Mouse (Mus musculus): ENCODE measurements around the gene Cmtm4.

Cmtm4 gene

GRCm38 (mm10) chr8:104374269-104374668 lies 21.3 kb downstream of the Cmtm4 start:
- DNase-seq = no peak

DNA sequence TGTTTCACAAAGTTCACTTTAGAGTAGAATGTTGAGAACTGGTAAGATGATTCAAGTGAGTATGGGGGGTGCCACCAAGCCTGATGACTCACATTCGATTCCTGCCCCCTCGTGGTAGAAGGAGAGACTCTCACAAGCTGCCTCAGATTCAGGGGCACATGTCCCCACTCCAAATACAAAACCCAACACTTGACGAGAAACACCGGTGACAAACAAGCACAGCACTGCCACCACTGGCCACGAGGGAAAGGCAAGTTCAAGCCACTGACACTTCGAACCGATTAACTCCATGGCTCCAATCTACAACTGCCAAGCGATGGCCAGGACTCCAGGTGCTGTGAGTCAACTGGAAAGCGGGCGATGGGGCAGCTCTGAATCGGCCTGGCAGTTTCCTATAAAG lies 21.8 kb downstream of the Cmtm4 start:
- peak; percentile 53 to 72 for DNase-seq

GRCm38 (mm10) chr8:104371121-104371520 lies 24.5 kb downstream of the Cmtm4 start:
- no peak for DNase-seq

GRCm38 (mm10) chr8:104370071-104370470 lies 25.5 kb downstream of the Cmtm4 start:
- DNase-seq = no peak

GRCm38 (mm10) chr8:104369591-104369990 lies 26.0 kb downstream of the Cmtm4 start:
- no peak for DNase-seq

GRCm38 (mm10) chr8:104367398-104367797 lies 28.2 kb downstream of the Cmtm4 start:
- DNase-seq = no peak

- DNase-seq = no peak
Measured at GRCm38 (mm10) chr8:104365695-104366094, 29.9 kb downstream of the Cmtm4 start.

GRCm38 (mm10) chr8:104359778-104360456 lies 35.7 kb downstream of the Cmtm4 start:
- DNase-seq = no peak

GRCm38 (mm10) chr8:104358637-104359036 lies 37.0 kb downstream of the Cmtm4 start:
- no peak for DNase-seq

- no peak for DNase-seq
Measured at GRCm38 (mm10) chr8:104354504-104354903, 41.1 kb downstream of the Cmtm4 start.

DNA sequence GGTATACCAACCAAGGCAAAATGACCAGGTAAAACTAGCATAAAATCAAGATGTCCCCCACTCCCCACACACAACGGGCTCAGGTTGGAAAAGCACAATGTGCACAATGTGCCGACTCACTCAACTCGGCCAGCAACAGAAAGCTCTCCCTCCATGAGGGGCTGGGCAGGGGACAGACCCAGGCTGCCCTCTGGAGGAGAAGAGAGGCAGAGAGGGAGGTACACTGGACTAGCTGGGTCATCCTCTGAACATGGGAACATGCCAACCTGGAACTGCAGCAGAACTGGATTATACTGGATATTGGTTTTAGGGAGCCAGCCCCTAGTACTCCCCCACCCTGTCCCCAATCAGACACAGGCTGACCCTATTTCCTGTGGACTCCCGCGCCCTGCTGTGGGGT lies 42.4 kb downstream of the Cmtm4 start:
- DNase-seq = no peak

GRCm38 (mm10) chr8:104350047-104350446 lies 45.6 kb downstream of the Cmtm4 start:
- no peak for DNase-seq

DNA sequence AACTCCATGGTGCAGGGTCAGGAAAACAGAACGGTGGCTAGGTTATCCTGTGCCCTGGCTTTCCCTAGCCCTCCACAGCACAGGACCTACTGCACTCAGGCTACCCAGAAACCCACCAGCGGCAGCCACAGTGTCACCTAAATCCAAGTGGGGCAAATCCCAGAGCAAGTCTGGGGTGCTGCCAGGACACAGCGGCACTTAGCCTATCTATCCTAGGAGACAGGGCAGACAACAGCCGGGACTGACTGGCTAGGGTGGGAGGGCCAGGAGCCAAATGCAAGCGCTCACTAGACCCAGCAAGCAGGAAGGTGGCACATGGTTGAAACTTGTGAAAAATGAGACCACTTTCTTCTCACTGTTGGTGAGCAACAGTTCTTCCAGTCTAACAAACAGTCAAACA lies 46.6 kb downstream of the Cmtm4 start:
- no peak for DNase-seq

GRCm38 (mm10) chr8:104346706-104347105 lies 48.9 kb downstream of the Cmtm4 start:
- no peak for DNase-seq

DNA sequence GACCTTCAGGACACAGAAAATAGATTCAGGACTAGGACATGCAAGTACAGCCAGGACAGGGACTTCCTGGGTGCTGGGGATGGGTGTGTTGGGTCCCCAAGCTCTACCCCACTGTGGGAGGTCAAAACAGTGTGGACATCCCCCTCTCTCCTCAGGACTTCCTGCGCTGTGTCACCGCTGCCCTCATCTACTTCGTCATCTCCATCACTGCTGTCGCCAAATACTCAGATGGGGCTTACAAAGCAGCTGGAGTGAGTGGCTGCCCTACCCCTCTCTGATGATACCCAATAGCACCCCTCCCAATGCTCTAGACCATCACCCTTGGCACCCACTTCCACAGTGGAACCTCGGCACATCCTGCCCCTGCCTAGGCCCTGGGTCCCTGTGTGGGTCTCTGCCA lies 51.0 kb downstream of the Cmtm4 start:
- no peak for DNase-seq

DNA sequence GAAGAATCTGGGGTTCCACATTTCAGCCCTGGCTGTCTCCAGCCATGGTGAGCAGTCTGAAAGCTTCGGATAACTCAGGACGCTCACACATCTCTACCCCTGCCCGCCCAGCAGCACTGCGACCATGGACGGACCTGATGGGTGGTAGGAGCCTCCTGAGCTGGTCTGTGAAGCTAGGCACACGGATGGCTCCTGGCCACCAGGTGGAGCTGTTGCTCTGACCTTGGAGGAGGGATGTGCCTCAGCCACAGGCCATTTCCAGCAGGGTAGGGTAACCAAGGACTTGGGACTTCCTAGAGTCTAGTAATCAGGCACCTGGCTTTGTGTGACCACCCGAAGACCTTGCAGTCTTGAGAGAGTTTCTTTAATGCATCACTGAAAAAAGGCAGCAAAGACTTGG lies 51.6 kb downstream of the Cmtm4 start:
- DNase-seq = peak; percentile 82 to 87

DNA sequence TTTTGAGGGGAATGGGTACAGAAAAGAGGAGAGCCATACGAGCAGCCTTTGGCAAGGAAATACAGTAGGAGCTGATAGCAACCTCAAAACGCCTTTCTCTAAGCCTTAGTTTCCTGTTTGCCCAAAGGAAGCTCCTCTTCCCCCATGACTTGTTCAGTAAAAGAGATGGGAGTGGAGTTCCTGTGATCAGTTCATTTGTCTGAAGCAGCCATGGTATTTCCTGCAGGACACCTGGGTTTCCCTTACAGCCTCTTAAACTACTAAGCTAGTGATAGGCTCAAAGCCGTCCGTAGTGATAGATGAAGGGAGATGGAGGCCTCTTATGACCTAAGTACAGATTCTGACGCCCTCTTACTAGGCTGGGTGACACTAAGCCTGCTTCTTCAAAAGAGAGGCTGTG lies 53.2 kb downstream of the Cmtm4 start:
- no peak for DNase-seq

GRCm38 (mm10) chr8:104341678-104342077 lies 53.9 kb downstream of the Cmtm4 start:
- no peak for DNase-seq

GRCm38 (mm10) chr8:104341106-104341561 lies 54.5 kb downstream of the Cmtm4 start:
- DNase-seq = peak; percentile 78 to 85

DNA sequence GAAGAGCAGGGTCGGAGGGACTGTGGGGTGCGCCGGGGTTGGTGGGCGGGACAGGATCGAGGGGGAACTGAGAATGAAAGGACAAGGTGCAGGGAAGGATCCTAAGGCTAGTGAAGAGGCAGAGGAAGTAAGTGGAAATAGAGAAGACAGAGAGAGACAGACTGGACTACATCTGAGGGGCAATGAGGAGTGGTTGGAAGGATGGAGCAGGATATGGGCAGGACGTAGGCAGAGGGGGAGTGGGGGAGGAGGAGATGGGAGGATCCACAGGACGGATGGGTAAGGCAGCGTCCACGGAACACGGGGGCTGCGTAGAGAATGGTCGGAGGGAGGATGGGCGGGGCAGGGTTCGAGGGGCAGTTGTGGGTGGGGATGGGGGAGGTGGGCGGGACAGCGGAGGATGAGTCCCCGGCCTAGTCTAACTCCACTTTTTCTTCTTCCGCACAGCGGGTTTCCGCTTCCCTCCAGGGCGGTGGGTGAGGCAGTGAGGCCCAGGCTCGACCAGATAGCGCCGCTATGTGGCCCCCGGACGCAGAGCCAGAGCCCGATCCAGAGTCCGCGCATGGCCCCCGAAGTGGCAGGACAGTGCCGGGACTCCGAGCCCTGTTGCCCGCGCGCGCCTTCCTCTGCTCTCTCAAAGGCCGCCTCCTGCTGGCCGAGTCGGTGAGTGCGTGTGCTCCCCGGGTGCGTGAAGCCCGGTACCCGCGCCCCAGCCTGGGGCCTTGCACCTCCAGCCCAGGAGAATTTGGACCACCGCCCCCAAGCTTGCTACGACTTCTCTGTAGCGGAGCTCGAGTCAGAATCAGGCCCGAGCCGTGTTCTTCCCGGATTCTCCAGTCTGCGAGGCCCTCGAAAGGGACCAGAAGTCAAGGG lies 55.1 kb downstream of the Cmtm4 start:
- DNase-seq = peak; percentile 80 to 84

DNA sequence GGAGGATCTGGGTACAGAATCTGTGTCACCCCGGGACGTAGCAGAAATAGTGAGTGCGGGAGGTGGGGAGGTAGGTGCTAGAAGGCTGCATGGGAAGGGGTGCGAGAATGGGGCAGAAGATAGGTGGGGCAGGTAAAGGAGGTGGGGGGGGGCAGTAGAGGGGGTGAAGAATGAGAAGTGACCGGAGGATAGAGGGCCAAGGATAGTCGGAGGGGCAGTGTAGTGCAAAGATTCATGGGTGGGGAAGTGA lies 55.7 kb downstream of the Cmtm4 start:
- DNase-seq = no peak

GRCm38 (mm10) chr8:104339229-104339982 lies 56.2 kb downstream of the Cmtm4 start, which contains the start of gene Cmtm3:
Gene Cmtm3 (plus strand): TSS chr8:104339410.
- peak in 1 of 2 experiments; percentile 25 for DNase-seq

- no peak for DNase-seq
Measured at GRCm38 (mm10) chr8:104337890-104338289, 57.7 kb downstream of the Cmtm4 start.

GRCm38 (mm10) chr8:104336806-104337205 lies 58.8 kb downstream of the Cmtm4 start:
- no peak for DNase-seq
